Mouse (Mus musculus): ENCODE data around the gene Uxs1. TPM values are rescaled to one million over a fixed set of nuclear protein-coding genes. Genes with fewer than 3 reads are reported as not detected.

The Uxs1 gene
- polyA plus RNA-seq, 1 experiment from 2014 or later, result 32.3 TPM

- no peak overlapping the region for H3K27ac ChIP-seq (ENCODE audit: low read depth)
- TF ChIP-seq CTCF (IDR thresholded peaks at IDR 0.05; ENCODE audit: low read depth), result no peak
- no peak overlapping the region for H3K9ac ChIP-seq
- ATAC-seq (ENCODE audit: insufficient read depth), result no peak
- WGBS, result 95% methylated on average over 2 of the region's 2 CpGs
- H3K36me3 ChIP-seq (ENCODE audit: insufficient read depth), result peaks cover 34% of the 10 kb centered on the region
- no peak for DNase-seq
- H3K27me3 ChIP-seq (ENCODE audit: insufficient read depth, low read length), result no peaks in the 10 kb centered on the region
- H3K4me2 ChIP-seq, result no peak overlapping the region
- no peak overlapping the region for H3K4me3 ChIP-seq (ENCODE audit: low read depth, low read length)
- H3K4me1 ChIP-seq (ENCODE audit: insufficient read depth), result no peaks in the 10 kb centered on the region
- no peaks in the 10 kb centered on the region for H3K9me3 ChIP-seq (ENCODE audit: low read depth, low read length)
These were observed 61.3 kb downstream of the Uxs1 start for GRCm38 (mm10) chr1:43766328-43766727.

GRCm38 (mm10) chr1:43764481-43764880 lies 63.1 kb downstream of the Uxs1 start:
- no peaks in the 10 kb centered on the region for H3K27me3 ChIP-seq (ENCODE audit: insufficient read depth, low read length)
- H3K4me1 ChIP-seq (ENCODE audit: insufficient read depth), result no peaks in the 10 kb centered on the region
- no peak overlapping the region for H3K4me3 ChIP-seq (ENCODE audit: low read depth, low read length)
- H3K9ac ChIP-seq, result no peak overlapping the region
- no peak for TF ChIP-seq CTCF (IDR thresholded peaks at IDR 0.05; ENCODE audit: low read depth)
- ATAC-seq (ENCODE audit: insufficient read depth), result no peak
- no peak overlapping the region for H3K27ac ChIP-seq (ENCODE audit: low read depth)
- no peak for DNase-seq
- H3K4me2 ChIP-seq, result no peak overlapping the region
- WGBS, result 90% methylated on average over 2 of the region's 2 CpGs
- H3K9me3 ChIP-seq (ENCODE audit: low read depth, low read length), result no peaks in the 10 kb centered on the region
- H3K36me3 ChIP-seq (ENCODE audit: insufficient read depth), result peaks cover 30% of the 10 kb centered on the region

GRCm38 (mm10) chr1:43760085-43760484 lies 67.5 kb downstream of the Uxs1 start:
- Histone ChIP-seq H3K36me3 (ENCODE audit: insufficient read depth) (peaks cover 39% of the 10 kb centered on the region), H3K27me3 (ENCODE audit: insufficient read depth, low read length) (no peaks in the 10 kb centered on the region), H3K9ac (no peak overlapping the region), H3K9me3 (ENCODE audit: low read depth, low read length) (no peaks in the 10 kb centered on the region), H3K27ac (ENCODE audit: low read depth) (no peak overlapping the region), H3K4me1 (ENCODE audit: insufficient read depth) (no peaks in the 10 kb centered on the region), H3K4me3 (ENCODE audit: low read depth, low read length) (no peak overlapping the region), H3K4me2 (no peak overlapping the region)
- peak; percentile 57 for DNase-seq
- no peak for ATAC-seq (ENCODE audit: insufficient read depth)
- TF ChIP-seq CTCF (IDR thresholded peaks at IDR 0.05; ENCODE audit: low read depth), result peak; percentile 60

- WGBS, result 85% methylated on average over 8 of the region's 8 CpGs
- no peak overlapping the region for H3K4me2 ChIP-seq
- no peak for TF ChIP-seq CTCF (IDR thresholded peaks at IDR 0.05; ENCODE audit: low read depth)
- DNase-seq (no peak), ATAC-seq (ENCODE audit: insufficient read depth) (no peak)
- peaks cover 42% of the 10 kb centered on the region for H3K36me3 ChIP-seq (ENCODE audit: insufficient read depth)
- no peak overlapping the region for H3K9ac ChIP-seq
- H3K4me1 ChIP-seq (ENCODE audit: insufficient read depth), result no peaks in the 10 kb centered on the region
- no peaks in the 10 kb centered on the region for H3K9me3 ChIP-seq (ENCODE audit: low read depth, low read length)
- no peak overlapping the region for H3K27ac ChIP-seq (ENCODE audit: low read depth)
- H3K27me3 ChIP-seq (ENCODE audit: insufficient read depth, low read length), result no peaks in the 10 kb centered on the region
- H3K4me3 ChIP-seq (ENCODE audit: low read depth, low read length), result no peak overlapping the region
These were observed 72.9 kb downstream of the Uxs1 start for GRCm38 (mm10) chr1:43754448-43755312.

GRCm38 (mm10) chr1:43738519-43738894 lies 89.1 kb downstream of the Uxs1 start:
- Histone ChIP-seq H3K27ac (ENCODE audit: low read depth) (no peak overlapping the region), H3K9me3 (ENCODE audit: low read depth, low read length) (no peaks in the 10 kb centered on the region), H3K4me1 (ENCODE audit: insufficient read depth) (no peaks in the 10 kb centered on the region), H3K4me3 (ENCODE audit: low read depth, low read length) (no peak overlapping the region), H3K9ac (no peak overlapping the region), H3K27me3 (ENCODE audit: insufficient read depth, low read length) (no peaks in the 10 kb centered on the region), H3K4me2 (no peak overlapping the region), H3K36me3 (ENCODE audit: insufficient read depth) (no peaks in the 10 kb centered on the region)
- TF ChIP-seq CTCF (IDR thresholded peaks at IDR 0.05; ENCODE audit: low read depth), result no peak
- no peak for ATAC-seq (ENCODE audit: insufficient read depth)
- DNase-seq, result no peak
- WGBS, result 86% methylated on average over 10 of the region's 10 CpGs

GRCm38 (mm10) chr1:43737812-43738518 lies 89.6 kb downstream of the Uxs1 start:
- Histone ChIP-seq H3K4me1 (ENCODE audit: insufficient read depth) (no peaks in the 10 kb centered on the region), H3K36me3 (ENCODE audit: insufficient read depth) (no peaks in the 10 kb centered on the region), H3K27ac (ENCODE audit: low read depth) (no peak overlapping the region), H3K4me2 (no peak overlapping the region), H3K9me3 (ENCODE audit: low read depth, low read length) (no peaks in the 10 kb centered on the region), H3K27me3 (ENCODE audit: insufficient read depth, low read length) (no peaks in the 10 kb centered on the region), H3K4me3 (ENCODE audit: low read depth, low read length) (no peak overlapping the region), H3K9ac (no peak overlapping the region)
- ATAC-seq (ENCODE audit: insufficient read depth) (peak; percentile 66; the same call in 1 of the 2 replicates), DNase-seq (peak; percentile 89)
- WGBS, result 65% methylated on average over 7 of the region's 7 CpGs
- peak; percentile 82 for TF ChIP-seq CTCF (IDR thresholded peaks at IDR 0.05; ENCODE audit: low read depth)

- Histone ChIP-seq H3K9ac (no peak overlapping the region), H3K4me3 (ENCODE audit: low read depth, low read length) (no peak overlapping the region), H3K36me3 (ENCODE audit: insufficient read depth) (no peaks in the 10 kb centered on the region), H3K4me1 (ENCODE audit: insufficient read depth) (peaks cover 4% of the 10 kb centered on the region), H3K27me3 (ENCODE audit: insufficient read depth, low read length) (no peaks in the 10 kb centered on the region), H3K27ac (ENCODE audit: low read depth) (no peak overlapping the region), H3K4me2 (no peak overlapping the region), H3K9me3 (ENCODE audit: low read depth, low read length) (no peaks in the 10 kb centered on the region)
- WGBS, result 70% methylated on average over 1 of the region's 1 CpGs
- no peak for TF ChIP-seq CTCF (IDR thresholded peaks at IDR 0.05; ENCODE audit: low read depth)
- ATAC-seq (ENCODE audit: insufficient read depth) (no peak), DNase-seq (no peak)
These were observed 94.9 kb downstream of the Uxs1 start for GRCm38 (mm10) chr1:43732657-43733056.

Data from lung, embryonic 14.5 days (tissue).